Mouse (Mus musculus) CH12.LX (cell line): Measurements from ENCODE around the gene Slc26a9. TPM values are rescaled to one million over a fixed set of nuclear protein-coding genes. Genes with fewer than 3 reads are reported as not detected.

Experiments used
- MYC ChIP-seq: IDR thresholded peaks from 2 replicates; pipeline ENCODE4 v1.6.1; 2011; ENCODE audit warnings: low read depth, mild to moderate bottlenecking, improper control_type of control experiment, low read length
- polyA plus RNA-seq: library from polyadenylated mRNA; unstranded; fragments of >175 nt; gene quantifications from 2 replicates; pipeline ENCODE4 v1.2.1, GENCODE M21; 2012; ENCODE audit warnings: low read depth; ENCODE audit not compliant: insufficient read length
- total RNA-seq, 2 experiments: library from RNA; depleted of rRNA; stranded (reverse); fragments of 300-350 nt in 1 of 2; fragments of >200 nt in 1 of 2; gene quantifications; 2 replicates each; pipeline ENCODE4 v1.2.3; 2012 to 2014

The Slc26a9 gene
- total and polyA plus RNA-seq, 3 experiments: 0.31 TPM; not detected in 2

GRCm38 (mm10) chr1:131820887-131821328 is 77.1 kb downstream of the Slc26a9 start (continued):
- 0 out of 2 replicates have a peak, but pooled peaks have one; percentile 6 for TF ChIP-seq MYC
- TF ChIP-seq, all 38 proteins: peak for 9

Other genes with a start within 250 kb of the Slc26a9 start
- gene Srgap2, start 216.7 kb upstream of the Slc26a9 start, total RNA-seq (2012; rRNA removed): 19.9 and 28.1 TPM in 2 replicates
- gene Srgap2, start 216.7 kb upstream of the Slc26a9 start, total RNA-seq (2014; rRNA removed): 8.9 and 9.7 TPM in 2 replicates
- 21.6 and 26.8 TPM in 2 replicates for gene Srgap2, start 216.7 kb upstream of the Slc26a9 start, polyA plus RNA-seq
- 10.5 and 12.7 TPM in 2 replicates for gene Fam72a, start 216.1 kb upstream of the Slc26a9 start, total RNA-seq (2012; rRNA removed)
- 18.9 and 22.4 TPM in 2 replicates for gene Fam72a, start 216.1 kb upstream of the Slc26a9 start, total RNA-seq (2014; rRNA removed)
- gene Fam72a, start 216.1 kb upstream of the Slc26a9 start, polyA plus RNA-seq: 19.1 and 21.7 TPM in 2 replicates
- gene Avpr1b, start 144.8 kb upstream of the Slc26a9 start, total RNA-seq (2012; rRNA removed): 0.04 and 0.08 TPM in 2 replicates
- gene Avpr1b, start 144.8 kb upstream of the Slc26a9 start, total RNA-seq (2014; rRNA removed): not detected in 2 replicates
- gene Avpr1b, start 144.8 kb upstream of the Slc26a9 start, polyA plus RNA-seq: not detected in 2 replicates
- 1.4 and 1.9 TPM in 2 replicates for gene Ctse, start 105.7 kb upstream of the Slc26a9 start, total RNA-seq (2012; rRNA removed)
- gene Ctse, start 105.7 kb upstream of the Slc26a9 start, total RNA-seq (2014; rRNA removed): 1.6 and 1.7 TPM in 2 replicates
- gene Ctse, start 105.7 kb upstream of the Slc26a9 start, polyA plus RNA-seq: 11.6 TPM in 2 replicates
- not detected in 2 replicates for gene Rab7b, start 55.3 kb upstream of the Slc26a9 start, total RNA-seq (2012; rRNA removed)
- not detected in 2 replicates for gene Rab7b, start 55.3 kb upstream of the Slc26a9 start, total RNA-seq (2014; rRNA removed)
- 0.19 and 0.44 TPM in 2 replicates for gene Rab7b, start 55.3 kb upstream of the Slc26a9 start, polyA plus RNA-seq
- 0.17 and 0.29 TPM in 2 replicates for gene Pm20d1, start 53.4 kb downstream of the Slc26a9 start, total RNA-seq (2012; rRNA removed)
- gene Pm20d1, start 53.4 kb downstream of the Slc26a9 start, total RNA-seq (2014; rRNA removed): 0.09 and 0.21 TPM in 2 replicates
- gene Pm20d1, start 53.4 kb downstream of the Slc26a9 start, polyA plus RNA-seq: 0.19 and 0.53 TPM in 2 replicates
- 8.8 and 10.4 TPM in 2 replicates for gene Slc41a1, start 83.5 kb downstream of the Slc26a9 start, total RNA-seq (2012; rRNA removed)
- 5.2 and 6.3 TPM in 2 replicates for gene Slc41a1, start 83.5 kb downstream of the Slc26a9 start, total RNA-seq (2014; rRNA removed)
- gene Slc41a1, start 83.5 kb downstream of the Slc26a9 start, polyA plus RNA-seq: 9.4 and 10.7 TPM in 2 replicates
- gene Rab29, start 123.2 kb downstream of the Slc26a9 start, total RNA-seq (2012; rRNA removed): 10.8 and 11.5 TPM in 2 replicates
- 16.4 and 17.8 TPM in 2 replicates for gene Rab29, start 123.2 kb downstream of the Slc26a9 start, total RNA-seq (2014; rRNA removed)
- gene Rab29, start 123.2 kb downstream of the Slc26a9 start, polyA plus RNA-seq: 14.8 and 15.6 TPM in 2 replicates
- gene Nucks1, start 166.5 kb downstream of the Slc26a9 start, total RNA-seq (2012; rRNA removed): 87.4 and 99.4 TPM in 2 replicates
- 267 and 274 TPM in 2 replicates for gene Nucks1, start 166.5 kb downstream of the Slc26a9 start, total RNA-seq (2014; rRNA removed)
- 96.9 and 99.6 TPM in 2 replicates for gene Nucks1, start 166.5 kb downstream of the Slc26a9 start, polyA plus RNA-seq
- 0.47 and 0.55 TPM in 2 replicates for gene Slc45a3, start 218.9 kb downstream of the Slc26a9 start, total RNA-seq (2012; rRNA removed)
- 0.11 and 0.16 TPM in 2 replicates for gene Slc45a3, start 218.9 kb downstream of the Slc26a9 start, total RNA-seq (2014; rRNA removed)
- 0.15 and 0.20 TPM in 2 replicates for gene Slc45a3, start 218.9 kb downstream of the Slc26a9 start, polyA plus RNA-seq